Mouse (Mus musculus) myocyte (in vitro differentiated cells): ENCODE measurements at regions not wholly inside any gene's neighbourhood (a gene's known extent, or its start where the extent isn't known, plus 50 kb on each side); places are given as distances from the start of the nearest gene placed in this dataset.
A peak's percentile ranks its signal among the peaks of the same experiment; 100 is the strongest.

ENCODE experiments used
- H3K27me3 ChIP-seq: one replicate; pipeline ENCODE4 v1.6.1; 2011; ENCODE audit not compliant: control insufficient read depth, insufficient read depth, insufficient read length
- H3K36me3 ChIP-seq: one replicate; pipeline ENCODE4 v1.6.1; 2011; ENCODE audit not compliant: control insufficient read depth, insufficient read depth
- H3K4me2 ChIP-seq: one replicate; pipeline ENCODE4 v1.6.1; 2011; ENCODE audit warnings: low read depth, control low read depth
- H3K4me3 ChIP-seq: one replicate; pipeline ENCODE4 v1.5.1; 2011; ENCODE audit warnings: mild to moderate bottlenecking, control low read depth, moderate library complexity
- H3K79me2 ChIP-seq: one replicate; pipeline ENCODE4 v1.6.1; 2011; ENCODE audit not compliant: control insufficient read depth, insufficient read depth
- H3ac ChIP-seq: one replicate; pipeline ENCODE4 v1.6.1; 2011; ENCODE audit not compliant: control insufficient read depth, insufficient read length
- CEBPB ChIP-seq: IDR thresholded peaks from 2 replicates; pipeline ENCODE4 v1.6.1; 2011; ENCODE audit warnings: mild to moderate bottlenecking, moderate library complexity; ENCODE audit not compliant: poor library complexity, insufficient read depth, severe bottlenecking
- E2F4 ChIP-seq: IDR thresholded peaks from one replicate; pipeline ENCODE4 v1.6.1; 2011; ENCODE audit warnings: mild to moderate bottlenecking, control low read depth, moderate library complexity; ENCODE audit not compliant: insufficient read depth
- MAX ChIP-seq: IDR thresholded peaks from one replicate; pipeline ENCODE4 v1.6.1; 2011; ENCODE audit warnings: low read depth, mild to moderate bottlenecking, control low read depth
- MYOD1 ChIP-seq, 3 experiments: IDR thresholded peaks; one replicate each; pipeline ENCODE4 v1.6.1; 2011; ENCODE audit warnings: control low read depth in 2 of 3, low read depth in 2 of 3, mild to moderate bottlenecking in 2 of 3, moderate library complexity in 1 of 3; ENCODE audit not compliant: insufficient read length in 2 of 3, control insufficient read depth in 1 of 3
- MYOG ChIP-seq, 3 experiments: IDR thresholded peaks; one replicate each; pipeline ENCODE4 v1.6.1; 2011; ENCODE audit warnings: control low read depth in 2 of 3, low read depth in 2 of 3, mild to moderate bottlenecking in 2 of 3; ENCODE audit not compliant: insufficient read length in 2 of 3, control insufficient read depth in 1 of 3, insufficient read depth in 1 of 3
- POLR2A ChIP-seq: IDR thresholded peaks from one replicate; pipeline ENCODE4 v1.6.1; 2011; ENCODE audit warnings: low read depth, mild to moderate bottlenecking, control low read depth, moderate library complexity; ENCODE audit not compliant: insufficient read length
- POLR2AphosphoS2 ChIP-seq: IDR thresholded peaks from one replicate; pipeline ENCODE4 v1.6.1; 2011; ENCODE audit warnings: low read depth, control low read depth; ENCODE audit not compliant: insufficient read length
- REST ChIP-seq: IDR thresholded peaks from one replicate; pipeline ENCODE4 v1.6.1; 2011; ENCODE audit warnings: mild to moderate bottlenecking, control low read depth, moderate library complexity; ENCODE audit not compliant: insufficient read depth, insufficient read length
- SRF ChIP-seq: IDR thresholded peaks from one replicate; pipeline ENCODE4 v1.6.1; 2011; ENCODE audit warnings: low read depth; ENCODE audit not compliant: control insufficient read depth, insufficient read length
- TCF12 ChIP-seq: IDR thresholded peaks from one replicate; pipeline ENCODE4 v1.6.1; 2011; ENCODE audit warnings: mild to moderate bottlenecking, control low read depth; ENCODE audit not compliant: poor library complexity, insufficient read depth, severe bottlenecking
- TCF3 ChIP-seq: IDR thresholded peaks from one replicate; pipeline ENCODE4 v1.6.1; 2011; ENCODE audit warnings: low read depth, control low read depth; ENCODE audit not compliant: insufficient read length
- USF1 ChIP-seq: IDR thresholded peaks from one replicate; pipeline ENCODE4 v1.6.1; 2011; ENCODE audit warnings: low read depth, mild to moderate bottlenecking, control low read depth, moderate library complexity

GRCm38 (mm10) chr6:103344413-103344812 lies 166.0 kb upstream of the Chl1 start:
- Histone ChIP-seq H3K79me2 (no peaks in the 10 kb centered on the region), H3K27me3 (no peaks in the 10 kb centered on the region), H3K4me3 (no peak overlapping the region), H3K36me3 (no peaks in the 10 kb centered on the region), H3ac (no peak overlapping the region), H3K4me2 (no peak overlapping the region)
- no peak for TF ChIP-seq POLR2A
- no peak for TF ChIP-seq MYOG (IDR thresholded peaks at IDR 0.05; ENCODE audit: control insufficient read depth in 1 of 3, insufficient read depth in 1 of 3, insufficient read length in 2 of 3, low read depth in 2 of 3)
- no peak for TF ChIP-seq E2F4
- no peak for TF ChIP-seq CEBPB
- no peak for TF ChIP-seq REST
- TF ChIP-seq SRF, result no peak
- no peak for TF ChIP-seq MYOD1 (IDR thresholded peaks at IDR 0.05; ENCODE audit: control insufficient read depth in 1 of 3, insufficient read length in 2 of 3, low read depth in 2 of 3)
- no peak for TF ChIP-seq POLR2AphosphoS2
- TF ChIP-seq TCF3, result no peak
- TF ChIP-seq TCF12, result no peak
- no peak for TF ChIP-seq USF1
- TF ChIP-seq MAX, result no peak

GRCm38 (mm10) chr6:103345195-103345594 lies 165.2 kb upstream of the Chl1 start:
- H3K79me2 ChIP-seq, result no peaks in the 10 kb centered on the region
- H3K4me3 ChIP-seq, result no peak overlapping the region
- TF ChIP-seq MYOD1 (IDR thresholded peaks at IDR 0.05; ENCODE audit: control insufficient read depth in 1 of 3, insufficient read length in 2 of 3, low read depth in 2 of 3), result peak in 1 of 3 experiments; percentile 55
- TF ChIP-seq MYOG (IDR thresholded peaks at IDR 0.05; ENCODE audit: control insufficient read depth in 1 of 3, insufficient read depth in 1 of 3, insufficient read length in 2 of 3, low read depth in 2 of 3), result no peak

GRCm38 (mm10) chr6:103352405-103353124 lies 157.8 kb upstream of the Chl1 start:
- H3K79me2 ChIP-seq, result no peaks in the 10 kb centered on the region

More at GRCm38 (mm10) chr6:103345195-103345594, 165.2 kb upstream of the Chl1 start:
- Histone ChIP-seq H3K27me3 (no peaks in the 10 kb centered on the region), H3K36me3 (no peaks in the 10 kb centered on the region), H3K4me2 (no peak overlapping the region), H3ac (no peak overlapping the region)

GRCm38 (mm10) chr6:103353346-103353745 lies 157.0 kb upstream of the Chl1 start:
- H3K36me3 ChIP-seq, result no peaks in the 10 kb centered on the region
- H3ac ChIP-seq, result no peak overlapping the region
- no peak overlapping the region for H3K4me2 ChIP-seq
- no peaks in the 10 kb centered on the region for H3K79me2 ChIP-seq
- no peaks in the 10 kb centered on the region for H3K27me3 ChIP-seq
- no peak for TF ChIP-seq USF1
- no peak for TF ChIP-seq TCF3
- no peak for TF ChIP-seq CEBPB
- no peak for TF ChIP-seq MYOG (IDR thresholded peaks at IDR 0.05; ENCODE audit: control insufficient read depth in 1 of 3, insufficient read depth in 1 of 3, insufficient read length in 2 of 3, low read depth in 2 of 3)
- TF ChIP-seq POLR2A, result no peak
- TF ChIP-seq MAX, result no peak
- TF ChIP-seq SRF, result no peak
- no peak for TF ChIP-seq POLR2AphosphoS2
- TF ChIP-seq REST, result no peak
- TF ChIP-seq TCF12, result no peak
- TF ChIP-seq E2F4, result no peak
- TF ChIP-seq MYOD1 (IDR thresholded peaks at IDR 0.05; ENCODE audit: control insufficient read depth in 1 of 3, insufficient read length in 2 of 3, low read depth in 2 of 3), result no peak
- H3K4me3 ChIP-seq, result no peak overlapping the region

More at GRCm38 (mm10) chr6:103352405-103353124, 157.8 kb upstream of the Chl1 start:
- H3K36me3 ChIP-seq, result no peaks in the 10 kb centered on the region
- H3K27me3 ChIP-seq, result no peaks in the 10 kb centered on the region
- TF ChIP-seq MAX, result no peak
- no peak for TF ChIP-seq MYOD1 (IDR thresholded peaks at IDR 0.05; ENCODE audit: control insufficient read depth in 1 of 3, insufficient read length in 2 of 3, low read depth in 2 of 3)
- TF ChIP-seq REST, result no peak
- TF ChIP-seq TCF12, result no peak
- no peak for TF ChIP-seq POLR2A
- no peak for TF ChIP-seq MYOG (IDR thresholded peaks at IDR 0.05; ENCODE audit: control insufficient read depth in 1 of 3, insufficient read depth in 1 of 3, insufficient read length in 2 of 3, low read depth in 2 of 3)
- TF ChIP-seq CEBPB, result no peak
- TF ChIP-seq SRF, result no peak
- no peak for TF ChIP-seq USF1
- TF ChIP-seq TCF3, result no peak
- TF ChIP-seq E2F4, result no peak
- no peak for TF ChIP-seq POLR2AphosphoS2
- no peak overlapping the region for H3K4me3 ChIP-seq
- no peak overlapping the region for H3K4me2 ChIP-seq
- no peak overlapping the region for H3ac ChIP-seq
